Mouse (Mus musculus): ENCODE results near the gene Mmp13.
"Not testable (repeated sequence)": the region's sequence is repeated elsewhere in the genome, so short reads cannot be mapped to it uniquely, and the experiment has no call there.

The Mmp13 gene

GRCm38 (mm10) chr9:7272214-7272613 lies at the start of gene Mmp13:
Mmp13 (plus strand) TSS chr9:7272514.
- no peak for DNase-seq (ENCODE audit: low read depth, low spot score)

- DNase-seq (ENCODE audit: low read depth, low spot score) = no peak
These were observed 33.7 kb upstream of the Mmp13 start for GRCm38 (mm10) chr9:7238619-7239018.

GRCm38 (mm10) chr9:7239967-7240366 lies 32.3 kb upstream of the Mmp13 start:
- DNase-seq (ENCODE audit: low read depth, low spot score) = peak; percentile 35

- no peak for DNase-seq (ENCODE audit: low read depth, low spot score)
These were observed 19.3 kb upstream of the Mmp13 start for GRCm38 (mm10) chr9:7252797-7253654.

GRCm38 (mm10) chr9:7261667-7262066 lies 10.6 kb upstream of the Mmp13 start:
- DNase-seq (ENCODE audit: low read depth, low spot score) = no peak

GRCm38 (mm10) chr9:7270071-7270470 lies 2.2 kb upstream of the Mmp13 start:
- no peak for DNase-seq (ENCODE audit: low read depth, low spot score)

GRCm38 (mm10) chr9:7282565-7283302 lies 10.4 kb downstream of the Mmp13 start:
- DNase-seq (ENCODE audit: low read depth, low spot score) = no peak

GRCm38 (mm10) chr9:7283303-7283684 lies 11.0 kb downstream of the Mmp13 start:
- DNase-seq (ENCODE audit: low read depth, low spot score) = not testable (repeated sequence)

- no peak for DNase-seq (ENCODE audit: low read depth, low spot score)
These were observed 17.2 kb downstream of the Mmp13 start for GRCm38 (mm10) chr9:7289501-7289900.

GRCm38 (mm10) chr9:7289901-7290300 lies 17.6 kb downstream of the Mmp13 start:
- DNase-seq (ENCODE audit: low read depth, low spot score) = no peak

GRCm38 (mm10) chr9:7292132-7292531 lies 19.8 kb downstream of the Mmp13 start:
- no peak for DNase-seq (ENCODE audit: low read depth, low spot score)

GRCm38 (mm10) chr9:7331847-7332246 lies 59.5 kb downstream of the Mmp13 start:
- no peak for DNase-seq (ENCODE audit: low read depth, low spot score)
